Mouse (Mus musculus) myocyte (in vitro differentiated cells): Measurements from ENCODE around the gene Dpp7. TPM values are rescaled to one million over a fixed set of nuclear protein-coding genes. Genes with fewer than 3 reads are reported as not detected.

Experiments
- H3K27me3 ChIP-seq: one replicate; pipeline ENCODE4 v1.6.1; 2011; ENCODE audit not compliant: control insufficient read depth, insufficient read depth, insufficient read length
- H3K36me3 ChIP-seq: one replicate; pipeline ENCODE4 v1.6.1; 2011; ENCODE audit not compliant: control insufficient read depth, insufficient read depth
- H3K4me2 ChIP-seq: one replicate; pipeline ENCODE4 v1.6.1; 2011; ENCODE audit warnings: low read depth, control low read depth
- H3K4me3 ChIP-seq: one replicate; pipeline ENCODE4 v1.5.1; 2011; ENCODE audit warnings: mild to moderate bottlenecking, control low read depth, moderate library complexity
- H3K79me2 ChIP-seq: one replicate; pipeline ENCODE4 v1.6.1; 2011; ENCODE audit not compliant: control insufficient read depth, insufficient read depth
- H3ac ChIP-seq: one replicate; pipeline ENCODE4 v1.6.1; 2011; ENCODE audit not compliant: control insufficient read depth, insufficient read length
- CEBPB ChIP-seq: IDR thresholded peaks from 2 replicates; pipeline ENCODE4 v1.6.1; 2011; ENCODE audit warnings: mild to moderate bottlenecking, moderate library complexity; ENCODE audit not compliant: poor library complexity, insufficient read depth, severe bottlenecking
- E2F4 ChIP-seq: IDR thresholded peaks from one replicate; pipeline ENCODE4 v1.6.1; 2011; ENCODE audit warnings: mild to moderate bottlenecking, control low read depth, moderate library complexity; ENCODE audit not compliant: insufficient read depth
- MAX ChIP-seq: IDR thresholded peaks from one replicate; pipeline ENCODE4 v1.6.1; 2011; ENCODE audit warnings: low read depth, mild to moderate bottlenecking, control low read depth
- MYOD1 ChIP-seq, 3 experiments: IDR thresholded peaks; one replicate each; pipeline ENCODE4 v1.6.1; 2011; ENCODE audit warnings: control low read depth in 2 of 3, low read depth in 2 of 3, mild to moderate bottlenecking in 2 of 3, moderate library complexity in 1 of 3; ENCODE audit not compliant: insufficient read length in 2 of 3, control insufficient read depth in 1 of 3
- MYOG ChIP-seq, 3 experiments: IDR thresholded peaks; one replicate each; pipeline ENCODE4 v1.6.1; 2011; ENCODE audit warnings: control low read depth in 2 of 3, low read depth in 2 of 3, mild to moderate bottlenecking in 2 of 3; ENCODE audit not compliant: insufficient read length in 2 of 3, control insufficient read depth in 1 of 3, insufficient read depth in 1 of 3
- POLR2A ChIP-seq: IDR thresholded peaks from one replicate; pipeline ENCODE4 v1.6.1; 2011; ENCODE audit warnings: low read depth, mild to moderate bottlenecking, control low read depth, moderate library complexity; ENCODE audit not compliant: insufficient read length
- POLR2AphosphoS2 ChIP-seq: IDR thresholded peaks from one replicate; pipeline ENCODE4 v1.6.1; 2011; ENCODE audit warnings: low read depth, control low read depth; ENCODE audit not compliant: insufficient read length
- REST ChIP-seq: IDR thresholded peaks from one replicate; pipeline ENCODE4 v1.6.1; 2011; ENCODE audit warnings: mild to moderate bottlenecking, control low read depth, moderate library complexity; ENCODE audit not compliant: insufficient read depth, insufficient read length
- SRF ChIP-seq: IDR thresholded peaks from one replicate; pipeline ENCODE4 v1.6.1; 2011; ENCODE audit warnings: low read depth; ENCODE audit not compliant: control insufficient read depth, insufficient read length
- TCF12 ChIP-seq: IDR thresholded peaks from one replicate; pipeline ENCODE4 v1.6.1; 2011; ENCODE audit warnings: mild to moderate bottlenecking, control low read depth; ENCODE audit not compliant: poor library complexity, insufficient read depth, severe bottlenecking
- TCF3 ChIP-seq: IDR thresholded peaks from one replicate; pipeline ENCODE4 v1.6.1; 2011; ENCODE audit warnings: low read depth, control low read depth; ENCODE audit not compliant: insufficient read length
- USF1 ChIP-seq: IDR thresholded peaks from one replicate; pipeline ENCODE4 v1.6.1; 2011; ENCODE audit warnings: low read depth, mild to moderate bottlenecking, control low read depth, moderate library complexity
- polyA plus RNA-seq: library from polyadenylated mRNA; unstranded; fragments of >200 nt; fragmentation: generic; extraction: Trizol; gene quantifications from one replicate; pipeline ENCODE4 v1.2.1, GENCODE M21; 2012; ENCODE audit warnings: missing spikeins

Dpp7 gene
- polyA plus RNA-seq, 1 experiment = 43.0 TPM

DNA sequence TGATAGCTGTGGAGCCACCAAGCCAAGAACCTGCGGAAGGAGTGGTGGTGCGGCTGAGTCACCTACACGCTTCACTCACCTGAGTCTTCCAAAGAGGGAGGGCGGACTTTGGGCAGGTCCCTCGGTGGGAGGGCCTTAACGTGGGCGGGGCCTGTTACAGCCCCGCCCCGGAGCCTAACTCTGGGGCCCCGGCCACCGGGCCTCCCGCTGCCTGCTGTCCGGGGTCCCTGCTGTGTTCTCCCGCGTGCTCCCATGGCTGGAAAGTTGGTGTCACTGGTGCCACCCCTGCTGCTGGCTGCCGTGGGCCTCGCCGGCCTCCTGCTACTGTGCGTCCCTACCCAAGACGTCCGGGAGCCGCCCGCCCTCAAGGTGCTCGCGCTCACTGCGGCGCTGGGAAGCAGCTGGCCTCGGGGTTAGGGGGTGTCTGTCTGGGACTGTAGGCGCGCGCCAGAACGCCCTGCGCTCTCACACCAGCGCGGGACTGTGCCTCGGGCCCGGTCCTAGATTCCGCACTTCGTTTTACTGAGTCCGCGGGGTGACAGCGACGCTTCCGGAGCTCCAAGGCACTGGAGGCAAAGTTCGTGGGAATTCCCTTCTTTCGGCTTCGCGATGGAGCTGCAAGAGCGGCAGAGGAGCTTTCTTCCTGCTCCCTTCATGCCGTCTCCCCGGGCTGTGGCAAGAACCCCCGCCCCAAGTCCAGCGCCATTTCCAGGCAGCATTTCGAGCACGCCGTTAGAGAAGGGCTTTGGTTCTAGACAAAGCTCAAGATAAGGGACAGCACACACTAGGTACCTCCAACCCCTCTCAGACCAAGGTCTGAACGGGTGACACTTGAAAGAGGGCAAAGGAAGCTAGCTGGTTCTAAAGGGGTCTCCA lies 39.8 kb upstream of the Dpp7 start, which contains the start of gene Entpd2:
TSS of gene Entpd2 (plus strand) at position 154 of the 876 bp plus-strand sequence.
- TF ChIP-seq E2F4 (no peak), MAX (no peak)

DNA sequence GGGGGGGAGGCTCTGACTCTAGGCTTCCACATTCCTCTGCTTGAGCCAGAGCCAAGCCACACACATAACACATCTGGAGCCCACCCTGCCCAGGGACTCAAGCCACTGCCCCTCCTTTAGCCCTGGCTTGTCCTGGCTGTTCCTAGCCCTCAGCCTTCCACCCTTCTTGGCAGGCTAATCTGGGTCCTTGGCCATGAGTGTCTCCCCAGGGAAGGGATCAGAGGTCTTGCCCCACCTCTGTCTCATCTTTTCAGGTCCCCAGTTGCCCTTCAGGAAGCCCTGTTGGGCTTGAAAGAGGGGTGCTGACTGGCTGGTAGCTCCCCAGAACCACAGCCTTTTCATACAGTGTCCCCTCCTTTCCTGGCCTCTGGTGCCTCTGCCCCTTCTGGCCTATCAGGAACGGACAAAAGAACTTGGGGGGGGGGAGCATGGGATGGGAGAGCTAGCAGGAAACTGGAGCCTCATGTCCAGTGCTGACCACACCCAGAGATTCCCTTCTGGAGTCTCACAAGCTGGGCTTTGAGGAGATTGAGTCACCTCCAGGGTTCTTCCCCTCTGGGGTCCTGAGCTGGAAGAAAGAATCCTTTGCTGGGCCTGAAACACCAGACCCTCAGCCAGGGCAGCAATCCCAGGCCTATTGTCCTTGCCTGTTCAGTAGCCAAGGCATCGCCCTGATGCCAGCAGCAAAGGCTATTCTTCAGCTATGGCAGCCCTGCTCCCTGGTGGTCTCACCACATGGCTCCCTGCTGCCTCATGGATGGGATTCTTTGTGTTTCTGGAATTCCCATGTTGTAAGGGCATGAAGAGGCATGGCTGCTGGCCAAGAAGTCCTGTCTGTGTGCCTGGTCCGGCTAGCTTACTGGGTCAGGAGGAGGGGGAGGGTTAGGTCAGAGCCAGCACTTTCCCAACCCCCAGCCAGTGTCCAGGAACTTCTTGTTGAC lies 38.4 kb upstream of the Dpp7 start:
- TF ChIP-seq SRF = no peak
- no peak for TF ChIP-seq MYOG (IDR thresholded peaks at IDR 0.05; ENCODE audit: control insufficient read depth in 1 of 3, insufficient read depth in 1 of 3, insufficient read length in 2 of 3, low read depth in 2 of 3)
- TF ChIP-seq POLR2A = no peak
- no peak for TF ChIP-seq POLR2AphosphoS2
- TF ChIP-seq E2F4 = no peak
- TF ChIP-seq REST = no peak
- TF ChIP-seq MAX = no peak
- TF ChIP-seq CEBPB = no peak
- no peak for TF ChIP-seq TCF12
- TF ChIP-seq USF1 = no peak
- H3K27me3 ChIP-seq = peaks cover 34% of the 10 kb centered on the region
- H3K79me2 ChIP-seq = no peaks in the 10 kb centered on the region
- no peaks in the 10 kb centered on the region for H3K36me3 ChIP-seq
- H3ac ChIP-seq = no peak overlapping the region
- no peak overlapping the region for H3K4me3 ChIP-seq
- H3K4me2 ChIP-seq = no peak overlapping the region

More for the DNA sequence above, 39.8 kb upstream of the Dpp7 start, which contains the start of gene Entpd2:
- no peaks in the 10 kb centered on the region for H3K79me2 ChIP-seq
- no peak within 1 kb of the TSS for H3K4me2 ChIP-seq
- peaks cover 34% of the 10 kb centered on the region for H3K27me3 ChIP-seq
- H3ac ChIP-seq = no peak within 1 kb of the TSS
- no peaks in the 10 kb centered on the region for H3K36me3 ChIP-seq
- H3K4me3 ChIP-seq = no peak within 1 kb of the TSS

DNA sequence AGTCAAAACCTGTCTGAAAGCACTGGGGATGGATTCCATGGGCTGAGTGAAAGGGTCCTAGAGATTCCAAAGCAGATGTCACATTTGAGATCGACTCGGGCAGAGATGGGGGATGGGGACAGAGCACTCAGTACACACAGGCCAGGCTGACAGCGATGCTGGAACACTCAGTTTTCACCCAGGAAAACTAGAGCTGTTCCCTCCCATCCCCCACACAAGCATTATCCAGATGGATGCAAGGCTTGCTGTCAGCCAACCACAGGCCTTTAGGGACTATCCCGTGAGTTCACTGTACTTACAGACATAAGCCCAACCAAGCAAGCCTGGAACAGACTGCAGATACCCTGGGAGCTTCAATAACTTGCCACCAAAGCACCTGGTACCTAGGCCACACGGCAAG lies 35.1 kb upstream of the Dpp7 start:
- H3K4me2 ChIP-seq = no peak overlapping the region
- H3K4me3 ChIP-seq = no peak overlapping the region
- TF ChIP-seq CEBPB = no peak
- no peak for TF ChIP-seq REST
- no peak for TF ChIP-seq SRF
- TF ChIP-seq MAX = no peak
- TF ChIP-seq POLR2AphosphoS2 = no peak
- no peak for TF ChIP-seq MYOD1 (IDR thresholded peaks at IDR 0.05; ENCODE audit: control insufficient read depth in 1 of 3, insufficient read length in 2 of 3, low read depth in 2 of 3)
- TF ChIP-seq E2F4 = no peak
- no peak for TF ChIP-seq MYOG (IDR thresholded peaks at IDR 0.05; ENCODE audit: control insufficient read depth in 1 of 3, insufficient read depth in 1 of 3, insufficient read length in 2 of 3, low read depth in 2 of 3)
- TF ChIP-seq TCF3 = no peak
- no peak for TF ChIP-seq POLR2A
- no peak for TF ChIP-seq TCF12
- no peak for TF ChIP-seq USF1
- H3K36me3 ChIP-seq = no peaks in the 10 kb centered on the region
- H3K79me2 ChIP-seq = no peaks in the 10 kb centered on the region
- H3ac ChIP-seq = no peak overlapping the region
- peaks cover 12% of the 10 kb centered on the region for H3K27me3 ChIP-seq

DNA sequence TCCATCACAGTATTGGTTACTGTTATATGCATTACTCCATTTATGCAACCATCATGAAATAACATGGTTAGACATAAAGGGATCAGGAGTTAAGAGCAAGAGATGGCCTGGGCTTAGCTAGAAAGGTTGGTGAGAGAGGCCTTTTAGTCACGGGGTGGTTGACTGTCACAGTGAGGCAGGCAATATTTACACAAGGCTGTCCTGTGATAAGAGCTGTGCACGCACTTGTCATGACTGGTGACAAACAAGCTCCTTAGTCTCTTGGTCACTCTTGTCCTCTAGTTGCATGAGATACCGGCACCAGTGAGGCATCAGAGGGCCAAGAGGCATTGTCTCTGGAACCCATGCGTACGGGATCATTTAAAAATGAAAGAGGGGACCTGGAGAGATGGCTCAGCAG lies 28.3 kb upstream of the Dpp7 start:
- TF ChIP-seq MYOG (IDR thresholded peaks at IDR 0.05; ENCODE audit: control insufficient read depth in 1 of 3, insufficient read depth in 1 of 3, insufficient read length in 2 of 3, low read depth in 2 of 3) (no peak), CEBPB (no peak), SRF (no peak), REST (no peak), MAX (no peak), TCF12 (no peak), POLR2A (no peak), USF1 (no peak), TCF3 (no peak), POLR2AphosphoS2 (no peak), E2F4 (no peak), MYOD1 (IDR thresholded peaks at IDR 0.05; ENCODE audit: control insufficient read depth in 1 of 3, insufficient read length in 2 of 3, low read depth in 2 of 3) (no peak)
- Histone ChIP-seq H3K27me3 (peaks cover 8% of the 10 kb centered on the region), H3K4me2 (no peak overlapping the region), H3ac (no peak overlapping the region), H3K79me2 (no peaks in the 10 kb centered on the region), H3K4me3 (no peak overlapping the region), H3K36me3 (no peaks in the 10 kb centered on the region)
